Mouse (Mus musculus) midbrain, embryonic 16.5 days (tissue): ENCODE measurements around the gene Pip4k2b. TPM values are rescaled to one million over a fixed set of nuclear protein-coding genes. Genes with fewer than 3 reads are reported as not detected.

Experiments used
- ATAC-seq: fragments of 200-750 bp; cut with Nextera tagmentation; 2 replicates; pipeline ENCODE4 v1.8.0; 2017; ENCODE audit warnings: moderate TSS enrichment
- H3K27ac ChIP-seq: fragments of 300-500 bp; sonication (generic); 2 replicates; pipeline ENCODE4 v1.5.1; 2014; ENCODE audit warnings: mild to moderate bottlenecking, low read length, mixed read lengths
- H3K27me3 ChIP-seq: fragments of 300-500 bp; sonication (generic); 2 replicates; pipeline ENCODE4 v1.6.1; 2014; ENCODE audit warnings: low read depth, low read length, mixed read lengths; ENCODE audit not compliant: control insufficient read depth, insufficient read depth
- H3K36me3 ChIP-seq: fragments of 300-500 bp; sonication (generic); 2 replicates; pipeline ENCODE4 v1.6.1; 2014; ENCODE audit warnings: mild to moderate bottlenecking, low read length, moderate library complexity, mixed read lengths; ENCODE audit not compliant: control insufficient read depth, insufficient read depth
- H3K4me1 ChIP-seq: fragments of 300-500 bp; sonication (generic); 2 replicates; pipeline ENCODE4 v1.6.1; 2014; ENCODE audit warnings: mild to moderate bottlenecking, low read length, mixed read lengths; ENCODE audit not compliant: control insufficient read depth, insufficient read depth
- H3K4me2 ChIP-seq: fragments of 300-500 bp; sonication (generic); 2 replicates; pipeline ENCODE4 v1.6.1; 2014; ENCODE audit warnings: mild to moderate bottlenecking, low read length, mixed read lengths
- H3K4me3 ChIP-seq: fragments of 300-500 bp; sonication (generic); 2 replicates; pipeline ENCODE4 v1.5.1; 2014; ENCODE audit warnings: low read depth, mild to moderate bottlenecking, low read length, moderate library complexity, mixed read lengths
- H3K9ac ChIP-seq: fragments of 300-500 bp; sonication (generic); 2 replicates; pipeline ENCODE4 v1.6.1; 2014; ENCODE audit warnings: low read depth, low read length, mixed read lengths
- H3K9me3 ChIP-seq: fragments of 300-500 bp; sonication (generic); replicated peaks from 2 replicates; pipeline ENCODE4 v1.6.1; 2014; ENCODE audit warnings: mild to moderate bottlenecking, low read length, mixed read lengths; ENCODE audit not compliant: control insufficient read depth, poor library complexity, severe bottlenecking
- WGBS: fragments of 180-500 bp; shearing (Covaris S2); extraction: QIAGEN DNeasy Blood & Tissue Kit; methylation state at CpG from one replicate; pipeline ENCODE4 v1.1.7; 2014; 5-methylcytosine and 5-hydroxymethylcytosine counted together
- polyA plus RNA-seq: library from polyadenylated mRNA; unstranded; fragments of >200 nt; fragmentation: Nextera tagmentation; extraction: Ambion mirVana; gene quantifications from 2 replicates; pipeline ENCODE4 v1.2.1, GENCODE M21; 2015

Pip4k2b gene
- polyA plus RNA-seq, 1 experiment from 2014 or later = 5.1 TPM

DNA sequence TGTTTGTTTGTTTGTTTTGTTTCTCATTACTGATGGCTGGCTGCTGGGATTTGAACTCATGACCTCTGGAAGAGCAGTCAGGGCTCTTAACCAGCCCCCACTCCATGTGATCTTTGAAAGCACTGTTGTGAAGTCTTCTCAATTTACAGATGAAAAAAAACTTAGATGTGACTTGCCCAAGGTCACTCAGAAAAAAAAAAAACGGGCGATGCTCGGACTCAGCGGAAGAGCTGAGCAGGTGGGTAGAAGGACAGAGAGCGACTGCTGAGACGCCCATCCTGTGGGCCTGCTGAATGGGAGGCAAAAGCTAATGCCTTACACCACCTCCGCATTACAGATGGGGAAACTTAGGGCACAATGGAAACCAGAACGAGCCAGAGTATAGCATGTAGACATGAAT is 47.8 kb downstream of the Pip4k2b start:
- 68% methylated on average over 8 of the region's 8 CpGs for WGBS
- Histone ChIP-seq H3K4me3 (no peak overlapping the region), H3K27ac (no peak overlapping the region; the same call in 1 of the 2 replicates), H3K9me3 (no peaks in the 10 kb centered on the region), H3K9ac (no peak overlapping the region), H3K4me2 (peak overlapping the region; percentile 76), H3K4me1 (peaks cover 45% of the 10 kb centered on the region), H3K27me3 (no peaks in the 10 kb centered on the region), H3K36me3 (peaks cover 8% of the 10 kb centered on the region)
- no peak for ATAC-seq

DNA sequence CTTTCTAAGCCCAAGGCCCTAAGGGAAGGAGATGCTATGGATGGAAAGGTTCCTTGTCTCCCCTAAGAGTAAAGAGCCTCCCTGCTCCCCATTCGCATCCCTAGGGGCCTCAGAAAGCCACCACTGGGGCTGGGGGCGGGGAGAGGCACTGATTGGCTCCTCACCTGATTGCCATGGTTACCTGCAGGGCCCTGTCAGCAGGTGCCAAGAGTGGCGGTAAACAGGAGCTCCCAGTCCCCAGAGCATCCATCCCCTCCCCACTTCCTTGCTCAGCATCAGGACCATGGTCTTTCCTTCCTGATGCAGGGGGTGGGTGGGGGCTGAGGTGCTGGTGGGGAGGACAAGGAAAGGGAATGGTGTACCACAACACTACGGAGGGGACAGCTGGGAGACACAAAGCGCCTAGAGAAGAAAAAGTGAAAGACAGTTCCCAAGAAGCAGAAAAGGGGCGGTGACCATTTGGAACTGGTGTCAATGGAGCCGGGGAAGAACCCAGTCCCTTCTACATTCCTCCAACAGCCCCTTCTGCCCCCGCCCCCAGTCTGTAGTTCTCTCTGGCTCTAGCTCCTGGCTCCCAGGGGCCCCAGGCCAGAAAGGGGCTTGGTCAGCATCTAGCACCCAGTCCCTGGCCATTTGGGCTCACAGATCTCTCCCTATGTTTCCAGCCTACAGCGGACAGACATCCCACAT is 48.6 kb downstream of the Pip4k2b start:
- no peak for ATAC-seq
- peaks cover 17% of the 10 kb centered on the region for H3K36me3 ChIP-seq
- peaks cover 38% of the 10 kb centered on the region for H3K4me1 ChIP-seq
- no peaks in the 10 kb centered on the region for H3K27me3 ChIP-seq
- peak overlapping the region; percentile 70 for H3K27ac ChIP-seq
- 26% methylated on average over 9 of the region's 9 CpGs for WGBS
- no peaks in the 10 kb centered on the region for H3K9me3 ChIP-seq
- H3K4me3 ChIP-seq = peak overlapping the region; percentile 26
- peak overlapping the region; percentile 60 for H3K9ac ChIP-seq
- H3K4me2 ChIP-seq = peak overlapping the region; percentile 76

DNA sequence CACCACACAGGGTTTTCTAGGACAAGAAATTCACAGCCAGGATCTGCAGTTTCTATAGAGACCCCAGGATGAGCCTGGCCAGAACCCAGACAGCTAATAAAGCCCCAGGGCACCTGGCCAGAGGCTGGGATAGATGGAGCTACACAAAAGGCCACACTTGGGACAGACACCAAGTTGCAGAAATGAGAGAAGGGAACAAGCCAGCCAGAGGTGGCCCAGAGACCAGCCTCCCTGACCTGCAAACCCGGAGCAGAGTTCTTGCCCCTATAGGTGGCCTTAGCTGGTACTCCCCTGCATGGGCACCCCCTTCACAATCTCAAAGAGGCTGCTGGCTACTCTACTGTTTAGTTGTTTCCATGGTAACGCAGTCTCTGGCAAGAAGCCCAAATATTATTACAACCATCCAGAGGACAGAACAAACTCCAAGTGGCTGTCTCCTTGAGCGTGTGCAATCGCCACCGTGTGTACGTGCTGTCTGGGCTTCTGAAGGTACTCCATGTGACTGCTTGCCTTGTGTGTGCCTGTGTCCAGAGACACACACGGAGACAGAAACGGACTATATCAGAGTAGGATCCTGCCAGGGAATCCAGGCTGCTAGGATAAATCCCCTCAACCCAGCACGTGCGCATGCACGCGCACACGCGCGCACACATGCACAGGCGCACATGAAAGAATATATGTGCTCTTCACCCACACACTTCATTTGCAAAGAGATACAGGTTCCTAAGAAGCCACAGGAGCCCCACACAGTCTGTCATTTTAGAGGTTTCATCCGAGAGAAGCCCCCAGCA is 49.4 kb downstream of the Pip4k2b start:
- 21% methylated on average over 17 of the region's 17 CpGs for WGBS
- 0 out of 2 replicates have a peak, but pooled peaks have one; percentile 11 for ATAC-seq
- H3K27ac ChIP-seq = peak overlapping the region; percentile 70

DNA sequence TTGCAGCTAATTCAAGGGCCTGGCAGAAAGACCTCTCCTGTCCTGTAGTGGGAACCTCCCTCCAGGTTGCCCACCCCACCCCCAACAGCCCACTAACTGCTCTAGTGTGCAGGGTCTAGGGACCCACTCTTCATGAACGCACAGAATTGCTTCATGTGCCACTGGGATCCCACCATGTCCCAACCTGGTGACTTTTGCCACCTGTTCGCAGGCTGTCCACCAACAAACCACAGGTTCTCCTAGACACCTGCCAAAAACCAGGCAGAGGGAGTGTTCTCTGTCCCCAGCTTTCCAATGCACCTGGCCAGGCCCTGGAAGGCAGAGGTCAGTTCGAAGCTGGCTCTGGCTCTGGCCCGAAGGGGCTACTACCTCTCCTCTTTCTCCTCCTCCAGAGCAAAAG is 50.1 kb downstream of the Pip4k2b start:
- H3K9ac ChIP-seq = peak overlapping the region; percentile 22; the same call in 1 of the 2 replicates
- H3K4me3 ChIP-seq = no peak overlapping the region
- H3K36me3 ChIP-seq = peaks cover 22% of the 10 kb centered on the region
- no peak for ATAC-seq
- H3K27me3 ChIP-seq = no peaks in the 10 kb centered on the region
- peak overlapping the region; percentile 76; the same call in 1 of the 2 replicates for H3K4me2 ChIP-seq
- H3K27ac ChIP-seq = peak overlapping the region; percentile 70
- no peaks in the 10 kb centered on the region for H3K9me3 ChIP-seq
- WGBS = 80% methylated on average over 4 of the region's 4 CpGs
- peaks cover 38% of the 10 kb centered on the region for H3K4me1 ChIP-seq

More for the DNA sequence above, 49.4 kb downstream of the Pip4k2b start:
- H3K9me3 ChIP-seq = no peaks in the 10 kb centered on the region
- peak overlapping the region; percentile 60 for H3K9ac ChIP-seq
- H3K27me3 ChIP-seq = no peaks in the 10 kb centered on the region
- peak overlapping the region; percentile 26 for H3K4me3 ChIP-seq
- peak overlapping the region; percentile 76 for H3K4me2 ChIP-seq
- H3K4me1 ChIP-seq = peaks cover 38% of the 10 kb centered on the region
- peaks cover 22% of the 10 kb centered on the region for H3K36me3 ChIP-seq

DNA sequence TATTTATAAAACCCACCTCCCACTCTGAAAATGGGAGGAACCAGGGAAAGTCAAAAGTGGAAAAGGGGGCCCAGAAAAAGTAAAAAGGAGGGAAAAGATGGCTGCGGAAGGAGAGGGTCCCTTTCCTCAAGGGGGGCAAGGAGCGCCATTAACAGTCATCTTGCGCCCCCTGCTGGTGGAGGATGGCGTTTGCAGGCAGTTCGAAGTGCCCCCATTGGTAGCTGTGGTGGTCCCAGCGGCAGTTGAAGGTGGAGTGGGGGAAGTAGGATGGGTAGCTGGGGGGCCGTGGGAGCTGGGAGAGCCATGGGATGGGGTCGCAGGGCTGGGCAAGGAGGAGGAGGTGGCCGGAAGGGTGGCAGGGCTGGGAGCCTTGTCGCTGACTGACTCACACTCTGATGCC is 54.6 kb downstream of the Pip4k2b start:
- Histone ChIP-seq H3K36me3 (peaks cover 22% of the 10 kb centered on the region), H3K27ac (no peak overlapping the region), H3K9me3 (no peaks in the 10 kb centered on the region), H3K9ac (no peak overlapping the region), H3K4me3 (no peak overlapping the region), H3K4me1 (peaks cover 17% of the 10 kb centered on the region), H3K27me3 (no peaks in the 10 kb centered on the region), H3K4me2 (no peak overlapping the region)
- ATAC-seq = no peak
- WGBS = 35% methylated on average over 10 of the region's 10 CpGs

DNA sequence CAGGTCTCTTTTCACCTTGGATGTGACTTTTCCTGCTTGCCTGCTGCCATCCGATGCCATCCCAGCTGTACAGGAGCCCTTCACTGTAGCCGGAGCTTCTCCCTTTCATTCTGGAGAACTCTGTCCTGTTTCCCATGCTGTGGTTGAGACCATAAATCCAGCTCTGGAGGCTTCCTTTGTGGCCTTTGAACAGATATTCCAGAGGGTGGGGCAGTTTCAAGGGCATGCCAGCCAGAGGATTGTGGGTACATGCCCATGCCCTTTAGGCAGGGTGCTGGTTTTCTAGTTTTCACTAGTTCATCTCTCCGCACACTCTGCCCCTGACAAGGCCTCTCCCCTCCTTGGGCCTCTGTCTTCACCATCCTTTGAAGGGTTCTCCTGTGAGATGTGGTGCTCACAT is 57.4 kb downstream of the Pip4k2b start:
- 89% methylated on average over 3 of the region's 3 CpGs for WGBS
- Histone ChIP-seq H3K4me2 (no peak overlapping the region), H3K27me3 (no peaks in the 10 kb centered on the region), H3K4me1 (peaks cover 7% of the 10 kb centered on the region), H3K9ac (no peak overlapping the region), H3K9me3 (no peaks in the 10 kb centered on the region), H3K36me3 (peaks cover 17% of the 10 kb centered on the region), H3K4me3 (no peak overlapping the region), H3K27ac (no peak overlapping the region)
- ATAC-seq = no peak

DNA sequence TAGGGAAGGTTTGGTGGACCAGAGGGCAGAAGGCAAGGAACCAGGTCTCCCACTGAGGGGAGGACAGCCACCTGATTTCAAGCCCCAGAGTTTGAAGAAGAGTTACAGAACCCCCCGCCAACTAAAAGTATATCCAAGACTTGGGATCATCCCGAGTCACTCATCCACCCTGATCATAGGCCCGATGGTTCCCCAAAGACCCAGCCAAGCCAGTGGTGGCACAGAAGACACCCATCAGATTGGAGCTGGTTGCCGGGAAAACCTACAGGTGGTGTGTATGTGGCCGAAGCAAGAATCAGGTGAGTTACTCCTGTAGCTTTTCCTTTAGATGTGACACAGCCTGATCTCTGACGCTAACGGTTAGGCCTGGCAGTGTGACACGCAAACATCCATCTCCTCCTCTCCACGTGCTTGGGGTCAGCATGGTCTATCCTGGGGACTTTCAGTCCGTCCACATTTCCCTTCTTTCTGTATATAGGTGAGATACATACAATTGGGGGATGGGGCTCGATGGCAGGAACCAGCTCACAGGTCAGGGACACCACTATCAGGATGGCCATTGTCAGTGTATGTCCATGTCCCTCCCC is 58.1 kb downstream of the Pip4k2b start:
- Histone ChIP-seq H3K4me3 (peak overlapping the region; percentile 48), H3K4me1 (peaks cover 7% of the 10 kb centered on the region), H3K27me3 (no peaks in the 10 kb centered on the region), H3K27ac (no peak overlapping the region), H3K4me2 (peak overlapping the region; percentile 94), H3K9ac (0 out of 2 replicates have a peak overlapping the region, but pooled peaks have one; percentile 72), H3K36me3 (peaks cover 17% of the 10 kb centered on the region), H3K9me3 (no peaks in the 10 kb centered on the region)
- no peak for ATAC-seq
- WGBS = 77% methylated on average over 11 of the region's 11 CpGs

DNA sequence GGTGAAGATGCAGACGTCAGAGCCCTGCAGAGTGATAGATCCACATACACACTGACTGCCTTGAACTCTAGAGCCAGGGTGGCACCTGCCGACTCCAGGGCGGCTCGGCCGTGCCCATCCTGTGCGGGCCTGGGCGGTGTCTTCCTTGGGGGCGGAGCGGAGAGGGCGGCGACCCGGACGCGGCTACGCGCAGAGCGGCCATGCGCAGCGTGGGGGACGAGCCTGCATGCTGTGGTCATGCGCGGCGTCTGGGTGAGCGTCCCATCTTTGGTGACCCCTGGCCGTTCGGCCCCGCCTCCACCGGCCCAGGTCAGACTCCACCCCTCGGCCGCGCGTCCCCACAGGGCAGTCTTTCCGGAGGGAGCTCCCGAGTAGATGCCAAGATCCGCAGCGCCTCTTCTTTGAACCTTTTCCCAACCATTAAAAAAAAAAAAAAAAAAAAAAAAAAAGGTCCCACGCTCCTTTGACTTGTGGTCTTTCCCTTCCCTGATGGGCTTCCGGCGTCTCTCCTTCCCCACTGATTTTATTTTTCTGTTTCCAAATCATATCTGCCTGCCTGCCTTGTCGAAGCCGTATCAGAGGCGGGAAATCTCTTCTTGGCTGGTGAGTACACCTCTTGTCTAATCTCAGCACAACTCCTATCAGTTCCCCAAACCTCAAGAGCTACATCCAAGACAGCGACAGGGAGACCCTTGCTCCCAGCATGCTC is 58.7 kb downstream of the Pip4k2b start, which contains the start of gene Cisd3:
Gene Cisd3, plus strand, starts transcription at position 214 of the 709 bp plus-strand sequence.
- H3K4me1 ChIP-seq = peaks cover 7% of the 10 kb centered on the region
- WGBS = 2% methylated on average over 42 of the region's 43 CpGs
- peak within 1 kb of the TSS; percentile 48 for H3K4me3 ChIP-seq
- peak within 1 kb of the TSS; percentile 94 for H3K4me2 ChIP-seq
- H3K27me3 ChIP-seq = no peaks in the 10 kb centered on the region
- H3K9me3 ChIP-seq = no peaks in the 10 kb centered on the region
- ATAC-seq = peak; percentile 57
- peak within 1 kb of the TSS; percentile 39; the same call in 1 of the 2 replicates for H3K27ac ChIP-seq
- peaks cover 12% of the 10 kb centered on the region for H3K36me3 ChIP-seq
- H3K9ac ChIP-seq = peak within 1 kb of the TSS; percentile 72
